Mouse (Mus musculus) testis, adult 2 months (tissue): ENCODE results near the gene Gm3285.

Experiments used
- CTCF ChIP-seq: fragments of 200-500 bp; IDR thresholded peaks from 2 replicates; pipeline ENCODE4 v1.5.1; 2012; ENCODE audit warnings: low read depth, mild to moderate bottlenecking, inconsistent platforms, low read length, moderate library complexity; ENCODE audit not compliant: control insufficient read depth, insufficient read depth, insufficient replicate concordance
- POLR2A ChIP-seq: fragments of 200-500 bp; IDR thresholded peaks from 2 replicates; pipeline ENCODE4 v1.6.1; 2012; ENCODE audit warnings: low read depth, mild to moderate bottlenecking, inconsistent platforms, low read length, moderate library complexity; ENCODE audit not compliant: control insufficient read depth

DNA sequence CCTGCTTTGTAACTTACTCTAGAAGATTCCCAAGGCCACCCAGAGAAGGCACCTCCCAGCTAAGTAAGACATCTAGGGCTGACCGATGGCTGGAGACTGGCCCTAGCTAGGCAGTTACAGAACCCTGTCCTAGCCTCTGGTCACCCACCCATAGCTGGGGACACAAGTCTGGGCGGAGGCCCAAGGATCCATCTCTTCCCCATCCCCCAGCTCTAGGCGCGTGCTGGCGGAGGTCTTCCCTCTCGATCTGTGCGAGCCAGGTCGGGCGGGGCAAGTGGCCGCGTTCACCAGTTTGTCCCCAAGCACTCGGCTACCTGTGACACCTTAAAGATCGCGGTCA is 40.1 kb downstream of the Gm3285 start:
- no peak for TF ChIP-seq CTCF
- no peak for TF ChIP-seq POLR2A
